In the genomic region with DNA sequence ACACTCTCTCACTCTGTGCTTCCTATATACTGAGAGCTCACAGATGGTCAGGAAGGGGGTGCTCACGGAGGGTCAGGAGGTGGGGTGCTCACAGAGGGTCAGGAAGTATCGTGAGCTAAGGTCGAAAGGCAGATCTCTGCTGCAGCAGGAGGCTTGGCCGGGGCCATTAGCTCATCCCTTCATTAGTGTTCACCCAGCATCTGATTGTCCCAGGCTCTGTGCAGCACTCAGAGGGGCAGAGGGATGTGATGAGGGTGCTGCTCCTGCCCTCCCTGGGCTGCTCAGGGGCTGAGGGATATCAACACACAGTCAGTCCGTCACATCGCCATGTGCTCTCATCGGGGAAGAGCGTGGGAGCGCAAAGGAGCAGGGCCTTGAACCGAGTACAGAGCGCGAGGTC, we compare ENCODE assay signal across 10 mouse cellular contexts. TPM values are rescaled to one million over a fixed set of nuclear protein-coding genes. Genes with fewer than 3 reads are reported as not detected.
DNase-seq lines count a peak whose midpoint lies in the region; ATAC-seq and TF ChIP-seq lines count a peak whose summit lies in the region.
"Had no signal": no experiment of that assay in that cellular context is flagged by ENCODE, and none has a peak within 500 bp of the region (broad histone marks: within the 10 kb centered on the region; RNA-seq: fewer than 3 reads in every experiment).

No protein-coding gene starts in this region.

- H3K36me3 ChIP-seq in heart, embryonic 11.5 days (ENCODE audit: control insufficient read depth, insufficient read depth, low read length) = 0 out of 2 replicates have a peak, but pooled peaks cover 3% of the 10 kb centered on the region
- peaks cover 46% of the 10 kb centered on the region for H3K36me3 ChIP-seq in megakaryocyte, embryonic 14.5 days (replicated peaks; ENCODE audit: low read length)
- peaks cover 9% of the 10 kb centered on the region for H3K36me3 ChIP-seq in heart, embryonic 14.5 days (ENCODE audit: control insufficient read depth, insufficient read depth, low read length)
- peaks cover 13% of the 10 kb centered on the region; the same call in 1 of the 2 replicates for H3K36me3 ChIP-seq in liver, postnatal 0 days (replicated peaks; ENCODE audit: insufficient read depth, low read length)

- no peak overlapping the region for H3K4me3 ChIP-seq in heart, embryonic 11.5 days (ENCODE audit: low read depth, low read length)
- peak overlapping the region; percentile 77 for H3K4me3 ChIP-seq in megakaryocyte, embryonic 14.5 days (replicated peaks)
- peak overlapping the region in 1 of 2 experiments; percentile 2; a peak in 1 of 4 replicates for H3K4me3 ChIP-seq in heart, embryonic 14.5 days (ENCODE audit: control insufficient read depth in 1 of 2, insufficient read depth in 1 of 2, low read depth in 1 of 2, low read length in 2 of 2)
- H3K4me3 ChIP-seq in liver, postnatal 0 days (ENCODE audit: low read depth, low read length) = no peak overlapping the region
- H3K4me3 ChIP-seq: layer of hippocampus, adult 2 months had no signal

- no peak for DNase-seq in heart, postnatal 4 days
- DNase-seq in liver, postnatal 0 days = peak; percentile 26
- no peak for DNase-seq in natural killer cell, adult 2 months (ENCODE audit: low spot score in 2 of 2)
- no peak for DNase-seq in spleen, postnatal 14 days (ENCODE audit: low spot score in 2 of 2)

- H3K4me1 ChIP-seq in heart, embryonic 11.5 days (ENCODE audit: control insufficient read depth, insufficient read depth, low read length) = peaks cover 58% of the 10 kb centered on the region
- H3K4me1 ChIP-seq in megakaryocyte, embryonic 14.5 days = peaks cover 93% of the 10 kb centered on the region
- H3K4me1 ChIP-seq in heart, embryonic 14.5 days (ENCODE audit: control insufficient read depth in 2 of 2, insufficient read depth in 2 of 2, low read length in 2 of 2) = peaks cover 31 to 80% of the 10 kb centered on the region in 2 experiments
- H3K4me1 ChIP-seq in liver, postnatal 0 days (ENCODE audit: insufficient read depth) = peaks cover 68% of the 10 kb centered on the region

- TF ChIP-seq CTCF in liver, postnatal 0 days (IDR thresholded peaks at IDR 0.05; ENCODE audit: low read depth) = no peak

- H3K27me3 ChIP-seq in heart, embryonic 11.5 days (ENCODE audit: control insufficient read depth, insufficient read depth, low read length) = no peaks in the 10 kb centered on the region
- H3K27me3 ChIP-seq in megakaryocyte, embryonic 14.5 days (replicated peaks) = no peaks in the 10 kb centered on the region
- no peaks in the 10 kb centered on the region for H3K27me3 ChIP-seq in heart, embryonic 14.5 days (ENCODE audit: control insufficient read depth, insufficient read depth, low read length)
- H3K27me3 ChIP-seq in liver, postnatal 0 days (ENCODE audit: insufficient read depth, low read length) = no peaks in the 10 kb centered on the region

- H3K4me2 ChIP-seq in heart, embryonic 11.5 days = peak overlapping the region; percentile 60
- peak overlapping the region; percentile 57 for H3K4me2 ChIP-seq in heart, embryonic 14.5 days (ENCODE audit: low read length)
- H3K4me2 ChIP-seq in liver, postnatal 0 days (ENCODE audit: low read depth, low read length) = no peak overlapping the region

- peak overlapping the region; percentile 46 for H3K27ac ChIP-seq in heart, embryonic 11.5 days (ENCODE audit: low read depth, low read length)
- peak overlapping the region; percentile 24 to 49; a peak in 3 of 4 replicates for H3K27ac ChIP-seq in heart, embryonic 14.5 days (replicated peaks in 1 of 2; ENCODE audit: control insufficient read depth in 1 of 2, insufficient read depth in 1 of 2, low read depth in 2 of 2, low read length in 2 of 2)
- peak overlapping the region; percentile 98 for H3K27ac ChIP-seq in liver, postnatal 0 days (ENCODE audit: low read depth)
- H3K27ac ChIP-seq: layer of hippocampus, adult 2 months had no signal

- H3K9ac ChIP-seq in heart, embryonic 11.5 days (ENCODE audit: low read depth, low read length) = peak overlapping the region; percentile 61
- peak overlapping the region; percentile 51 for H3K9ac ChIP-seq in heart, embryonic 14.5 days (ENCODE audit: low read length)
- H3K9ac ChIP-seq in liver, postnatal 0 days (replicated peaks) = peak overlapping the region; percentile 41

- TF ChIP-seq EP300 in liver, postnatal 0 days (IDR thresholded peaks at IDR 0.05; ENCODE audit: low read depth) = no peak

- WGBS in heart, embryonic 11.5 days (ENCODE audit: insufficient replicate concordance) = 40% methylated on average over 12 of the region's 12 CpGs
- WGBS in heart, embryonic 14.5 days = 52% methylated on average over 12 of the region's 12 CpGs
- WGBS in liver, postnatal 0 days (ENCODE audit: insufficient replicate concordance) = 53% methylated on average over 12 of the region's 12 CpGs

- no peaks in the 10 kb centered on the region for H3K9me3 ChIP-seq in heart, embryonic 11.5 days (replicated peaks; ENCODE audit: control insufficient read depth, low read length)
- no peaks in the 10 kb centered on the region for H3K9me3 ChIP-seq in megakaryocyte, embryonic 14.5 days
- H3K9me3 ChIP-seq in heart, embryonic 14.5 days (ENCODE audit: control insufficient read depth, low read length) = no peaks in the 10 kb centered on the region
- H3K9me3 ChIP-seq in liver, postnatal 0 days (ENCODE audit: low read length) = no peaks in the 10 kb centered on the region

- no peak; the same call in 1 of the 2 replicates for ATAC-seq in heart, embryonic 11.5 days (replicated peaks; ENCODE audit: insufficient number of reproducible peaks, low FRiP score, low TSS enrichment)
- ATAC-seq in megakaryocyte, adult 5-6 weeks (ENCODE audit: poor library complexity, severe bottlenecking) = no peak
- ATAC-seq in heart, embryonic 14.5 days (ENCODE audit: insufficient number of reproducible peaks, insufficient read depth, low FRiP score, low read depth) = no peak; the same call in 1 of the 2 replicates
- no peak for ATAC-seq in liver, postnatal 0 days

RNA-seq across cellular contexts. Expression of gene Pxn, which starts 18.0 kb away (rescaled TPM):
- 11.7 and 14.4 TPM in 2 replicates for polyA plus RNA-seq in heart, embryonic 11.5 days (2014; fragmentation: Nextera tagmentation; extraction: Ambion mirVana)
- 10 to 100 TPM; 62.9 to 66.0 TPM for total RNA-seq in heart, postnatal 4 days (2021)
- 63.1 and 67.7 TPM in 2 replicates for polyA plus RNA-seq in megakaryocyte, embryonic 14.5 days (2012; ENCODE audit: insufficient read depth, low replicate concordance)
- 81.3 and 93.8 TPM in 2 replicates for total RNA-seq in megakaryocyte, adult 5-6 weeks (2015)
- 151 and 199 TPM in 2 replicates for total RNA-seq in megakaryocyte, adult 5-6 weeks (2017)
- 14.4 and 19.1 TPM in 2 replicates for polyA plus RNA-seq in heart, embryonic 14.5 days (2014; fragmentation: Nextera tagmentation; extraction: Ambion mirVana)
- polyA plus RNA-seq in liver, postnatal 0 days (2015; fragmentation: Nextera tagmentation; extraction: Ambion mirVana) = 14.9 and 16.3 TPM in 2 replicates

RNA-seq across cellular contexts. Expression of gene Rplp0, which starts 34.8 kb away (rescaled TPM):
- 1,182 and 1,275 TPM in 2 replicates for polyA plus RNA-seq in heart, embryonic 11.5 days (2014; fragmentation: Nextera tagmentation; extraction: Ambion mirVana)
- total RNA-seq in heart, postnatal 4 days (2021) = 100 to 1,000 TPM; 852 to 919 TPM
- polyA plus RNA-seq in megakaryocyte, embryonic 14.5 days (2012; ENCODE audit: insufficient read depth, low replicate concordance) = 975 and 2,538 TPM in 2 replicates
- 1,875 and 2,228 TPM in 2 replicates for total RNA-seq in megakaryocyte, adult 5-6 weeks (2015)
- total RNA-seq in megakaryocyte, adult 5-6 weeks (2017) = 1,202 and 1,250 TPM in 2 replicates
- 1,183 and 1,268 TPM in 2 replicates for polyA plus RNA-seq in heart, embryonic 14.5 days (2014; fragmentation: Nextera tagmentation; extraction: Ambion mirVana)
- polyA plus RNA-seq in liver, postnatal 0 days (2015; fragmentation: Nextera tagmentation; extraction: Ambion mirVana) = 793 and 822 TPM in 2 replicates

RNA-seq across cellular contexts. Expression of gene Sirt4, which starts 39.9 kb away (rescaled TPM):
- polyA plus RNA-seq in heart, embryonic 11.5 days (2014; fragmentation: Nextera tagmentation; extraction: Ambion mirVana) = 15.8 and 19.2 TPM in 2 replicates
- total RNA-seq in heart, postnatal 4 days (2021) = 10 to 100 TPM; 10.5 to 12.7 TPM
- 3.1 TPM in 1 of 2 replicates, not detected in the other for polyA plus RNA-seq in megakaryocyte, embryonic 14.5 days (2012; ENCODE audit: insufficient read depth, low replicate concordance)
- total RNA-seq in megakaryocyte, adult 5-6 weeks (2015) = 3.6 and 5.4 TPM in 2 replicates
- 2.0 and 3.3 TPM in 2 replicates for total RNA-seq in megakaryocyte, adult 5-6 weeks (2017)
- polyA plus RNA-seq in heart, embryonic 14.5 days (2014; fragmentation: Nextera tagmentation; extraction: Ambion mirVana) = 19.2 and 22.5 TPM in 2 replicates
- 3.5 and 3.9 TPM in 2 replicates for polyA plus RNA-seq in liver, postnatal 0 days (2015; fragmentation: Nextera tagmentation; extraction: Ambion mirVana)

RNA-seq across cellular contexts. Expression of gene Gcn1l1, which starts 40.6 kb away (rescaled TPM):
- 29.7 and 33.5 TPM in 2 replicates for polyA plus RNA-seq in heart, embryonic 11.5 days (2014; fragmentation: Nextera tagmentation; extraction: Ambion mirVana)
- 10 to 100 TPM; 52.7 to 56.7 TPM for total RNA-seq in heart, postnatal 4 days (2021)
- polyA plus RNA-seq in megakaryocyte, embryonic 14.5 days (2012; ENCODE audit: insufficient read depth, low replicate concordance) = 25.1 and 30.4 TPM in 2 replicates
- total RNA-seq in megakaryocyte, adult 5-6 weeks (2015) = 9.0 and 9.2 TPM in 2 replicates
- total RNA-seq in megakaryocyte, adult 5-6 weeks (2017) = 13.2 and 13.4 TPM in 2 replicates
- polyA plus RNA-seq in heart, embryonic 14.5 days (2014; fragmentation: Nextera tagmentation; extraction: Ambion mirVana) = 25.2 and 26.3 TPM in 2 replicates
- 7.7 and 10.3 TPM in 2 replicates for polyA plus RNA-seq in liver, postnatal 0 days (2015; fragmentation: Nextera tagmentation; extraction: Ambion mirVana)

RNA-seq across cellular contexts. Expression of gene Pla2g1b, which starts 58.4 kb away (rescaled TPM):
- 1.0 and 1.2 TPM in 2 replicates for polyA plus RNA-seq in heart, embryonic 11.5 days (2014; fragmentation: Nextera tagmentation; extraction: Ambion mirVana)
- total RNA-seq in heart, postnatal 4 days (2021) = not detected
- polyA plus RNA-seq in megakaryocyte, embryonic 14.5 days (2012; ENCODE audit: insufficient read depth, low replicate concordance) = not detected in 2 replicates
- not detected in 2 replicates for total RNA-seq in megakaryocyte, adult 5-6 weeks (2015)
- not detected in 2 replicates for total RNA-seq in megakaryocyte, adult 5-6 weeks (2017)
- polyA plus RNA-seq in heart, embryonic 14.5 days (2014; fragmentation: Nextera tagmentation; extraction: Ambion mirVana) = not detected in 2 replicates
- polyA plus RNA-seq in liver, postnatal 0 days (2015; fragmentation: Nextera tagmentation; extraction: Ambion mirVana) = not detected in 2 replicates
- total RNA-seq: gastrocnemius, postnatal 14 days; layer of hippocampus, adult 2 months had no signal

Comparison
In these comparisons a context has a peak if more than half of its experiments do, and no peak if none do; other contexts are left out.
1. H3K27ac ChIP-seq: peak in every context shown above with its lines; median percentile 98 in liver, postnatal 0 days; 46 in heart, embryonic 11.5 days; 36 in heart, embryonic 14.5 days.